ENCODE assay signal across 8 mouse cellular contexts in genomic region chr2:30264671-30265519, GRCm38 (mm10). TPM values are rescaled to one million over a fixed set of nuclear protein-coding genes. Genes with fewer than 3 reads are reported as not detected.
DNase-seq lines count a peak whose midpoint lies in the region; ATAC-seq and TF ChIP-seq lines count a peak whose summit lies in the region.

No protein-coding gene starts in this region.

- peaks cover 48% of the 10 kb centered on the region for H3K36me3 ChIP-seq in lung, embryonic 14.5 days (ENCODE audit: insufficient read depth)
- H3K36me3 ChIP-seq in forebrain, embryonic 16.5 days (ENCODE audit: control insufficient read depth, insufficient read depth), result peaks cover 10% of the 10 kb centered on the region
- peaks cover 36% of the 10 kb centered on the region for H3K36me3 ChIP-seq in stomach, embryonic 14.5 days (ENCODE audit: control insufficient read depth, insufficient read depth, low read length)

- H3K27ac ChIP-seq in lung, embryonic 14.5 days (ENCODE audit: low read depth), result peak overlapping the region; percentile 87; the same call in 1 of the 2 replicates
- peak overlapping the region; percentile 22 for H3K27ac ChIP-seq in forebrain, embryonic 16.5 days (ENCODE audit: low read length)
- peak overlapping the region; percentile 94 for H3K27ac ChIP-seq in stomach, embryonic 14.5 days (ENCODE audit: low read length)

- WGBS in lung, embryonic 14.5 days, result 54% methylated on average over 7 of the region's 7 CpGs
- 50% methylated on average over 7 of the region's 7 CpGs for WGBS in forebrain, embryonic 16.5 days
- WGBS in stomach, embryonic 14.5 days, result 59% methylated on average over 7 of the region's 7 CpGs

- H3K27me3 ChIP-seq in lung, embryonic 14.5 days (ENCODE audit: insufficient read depth, low read length), result no peaks in the 10 kb centered on the region
- H3K27me3 ChIP-seq in forebrain, embryonic 16.5 days (replicated peaks; ENCODE audit: control insufficient read depth, insufficient read depth, low read length), result no peaks in the 10 kb centered on the region
- H3K27me3 ChIP-seq in stomach, embryonic 14.5 days (ENCODE audit: control insufficient read depth, insufficient read depth, low read length), result no peaks in the 10 kb centered on the region

- no peak for ATAC-seq in lung, embryonic 14.5 days (ENCODE audit: insufficient read depth)
- ATAC-seq in forebrain, embryonic 16.5 days, result no peak
- 0 out of 2 replicates have a peak, but pooled peaks have one; percentile 8 for ATAC-seq in stomach, embryonic 14.5 days (ENCODE audit: insufficient number of reproducible peaks, insufficient read depth, low FRiP score, low read depth)

- H3K4me1 ChIP-seq in lung, embryonic 14.5 days (ENCODE audit: insufficient read depth), result peaks cover 20% of the 10 kb centered on the region
- H3K4me1 ChIP-seq in forebrain, embryonic 16.5 days (replicated peaks; ENCODE audit: control insufficient read depth, insufficient read depth, low read length), result peaks cover 35% of the 10 kb centered on the region
- H3K4me1 ChIP-seq in stomach, embryonic 14.5 days (ENCODE audit: control insufficient read depth, insufficient read depth, low read length), result peaks cover 34% of the 10 kb centered on the region

- no peak overlapping the region for H3K4me2 ChIP-seq in lung, embryonic 14.5 days
- H3K4me2 ChIP-seq in forebrain, embryonic 16.5 days (ENCODE audit: low read length), result no peak overlapping the region
- no peak overlapping the region for H3K4me2 ChIP-seq in stomach, embryonic 14.5 days (replicated peaks; ENCODE audit: low read depth, low read length)

- no peak overlapping the region for H3K4me3 ChIP-seq in lung, embryonic 14.5 days (ENCODE audit: low read depth, low read length)
- H3K4me3 ChIP-seq in forebrain, embryonic 16.5 days (replicated peaks; ENCODE audit: low read length), result no peak overlapping the region
- H3K4me3 ChIP-seq in stomach, embryonic 14.5 days (ENCODE audit: low read depth, low read length), result no peak overlapping the region

- peak; percentile 34 for DNase-seq in lung, embryonic 14.5 days
- DNase-seq in lung, adult 18-20 months, result no peak
- peak; percentile 57 to 72 for DNase-seq in kidney, postnatal 25 days
- DNase-seq in adrenal gland, postnatal 4 days (ENCODE audit: low spot score in 2 of 2), result no peak
- no peak for DNase-seq in thymus, postnatal 4 days
- DNase-seq in natural killer cell, adult 2 months (ENCODE audit: low spot score in 2 of 2), result no peak

- peak overlapping the region; percentile 2; the same call in 1 of the 2 replicates for H3K9ac ChIP-seq in lung, embryonic 14.5 days
- no peak overlapping the region for H3K9ac ChIP-seq in forebrain, embryonic 16.5 days (replicated peaks; ENCODE audit: low read depth, low read length)
- H3K9ac ChIP-seq in stomach, embryonic 14.5 days (replicated peaks; ENCODE audit: low read depth, low read length), result no peak overlapping the region

- TF ChIP-seq CTCF in lung, embryonic 14.5 days (IDR thresholded peaks at IDR 0.05; ENCODE audit: low read depth), result no peak

- H3K9me3 ChIP-seq in lung, embryonic 14.5 days (ENCODE audit: low read depth, low read length), result no peaks in the 10 kb centered on the region
- no peaks in the 10 kb centered on the region for H3K9me3 ChIP-seq in forebrain, embryonic 16.5 days (ENCODE audit: control insufficient read depth, low read length)
- no peaks in the 10 kb centered on the region for H3K9me3 ChIP-seq in stomach, embryonic 14.5 days (ENCODE audit: control insufficient read depth, low read depth, low read length)

RNA-seq across cellular contexts. Expression of gene Phyhd1, which starts 1.1 kb away (rescaled TPM):
- 7.1 and 7.3 TPM in 2 replicates for polyA plus RNA-seq in lung, embryonic 14.5 days (2014; fragmentation: Nextera tagmentation; extraction: Ambion mirVana)
- 9.4 and 9.5 TPM in 2 replicates for polyA plus RNA-seq in forebrain, embryonic 16.5 days (2015; fragmentation: Nextera tagmentation; extraction: Ambion mirVana)
- polyA plus RNA-seq in stomach, embryonic 14.5 days (2014; fragmentation: Nextera tagmentation; extraction: Ambion mirVana), result 16.2 and 17.6 TPM in 2 replicates
- total RNA-seq in adrenal gland, postnatal 4 days (2021), result 10 to 100 TPM; 15.4 to 16.6 TPM

RNA-seq across cellular contexts. Expression of gene Gm28038, which starts 15.9 kb away (rescaled TPM):
- polyA plus RNA-seq in lung, embryonic 14.5 days (2014; fragmentation: Nextera tagmentation; extraction: Ambion mirVana), result not detected in 2 replicates
- not detected in 2 replicates for polyA plus RNA-seq in forebrain, embryonic 16.5 days (2015; fragmentation: Nextera tagmentation; extraction: Ambion mirVana)
- not detected in 2 replicates for polyA plus RNA-seq in stomach, embryonic 14.5 days (2014; fragmentation: Nextera tagmentation; extraction: Ambion mirVana)
- total RNA-seq in adrenal gland, postnatal 4 days (2021), result not detected

RNA-seq across cellular contexts. Expression of gene Dolk, which starts 21.2 kb away (rescaled TPM):
- polyA plus RNA-seq in lung, embryonic 14.5 days (2014; fragmentation: Nextera tagmentation; extraction: Ambion mirVana), result 30.6 and 31.7 TPM in 2 replicates
- polyA plus RNA-seq in forebrain, embryonic 16.5 days (2015; fragmentation: Nextera tagmentation; extraction: Ambion mirVana), result 30.2 and 35.9 TPM in 2 replicates
- 30.6 and 32.0 TPM in 2 replicates for polyA plus RNA-seq in stomach, embryonic 14.5 days (2014; fragmentation: Nextera tagmentation; extraction: Ambion mirVana)
- total RNA-seq in adrenal gland, postnatal 4 days (2021), result 10 to 100 TPM; 36.0 to 36.5 TPM

RNA-seq across cellular contexts. Expression of gene Nup188, which starts 21.3 kb away (rescaled TPM):
- 49.4 and 56.0 TPM in 2 replicates for polyA plus RNA-seq in lung, embryonic 14.5 days (2014; fragmentation: Nextera tagmentation; extraction: Ambion mirVana)
- polyA plus RNA-seq in forebrain, embryonic 16.5 days (2015; fragmentation: Nextera tagmentation; extraction: Ambion mirVana), result 25.3 and 26.2 TPM in 2 replicates
- polyA plus RNA-seq in stomach, embryonic 14.5 days (2014; fragmentation: Nextera tagmentation; extraction: Ambion mirVana), result 43.1 and 45.4 TPM in 2 replicates
- 10 to 100 TPM; 46.9 TPM for total RNA-seq in adrenal gland, postnatal 4 days (2021)

RNA-seq across cellular contexts. Expression of gene Gm28035, which starts 24.5 kb away (rescaled TPM):
- polyA plus RNA-seq in lung, embryonic 14.5 days (2014; fragmentation: Nextera tagmentation; extraction: Ambion mirVana), result 0.20 and 0.23 TPM in 2 replicates
- 0.46 and 0.58 TPM in 2 replicates for polyA plus RNA-seq in forebrain, embryonic 16.5 days (2015; fragmentation: Nextera tagmentation; extraction: Ambion mirVana)
- 0.13 and 0.25 TPM in 2 replicates for polyA plus RNA-seq in stomach, embryonic 14.5 days (2014; fragmentation: Nextera tagmentation; extraction: Ambion mirVana)
- total RNA-seq in adrenal gland, postnatal 4 days (2021), result 1 to 10 TPM; 1.3 TPM

Comparison
In these comparisons a context has a peak if more than half of its experiments do, and no peak if none do; other contexts are left out.
1. DNase-seq: peak in lung, embryonic 14.5 days (single experiment) and kidney, postnatal 25 days (2 of 2); none in lung, adult 18-20 months (0 of 2), adrenal gland, postnatal 4 days (0 of 2), thymus, postnatal 4 days (single experiment) and natural killer cell, adult 2 months (0 of 2).
2. H3K27ac ChIP-seq: peak in every context shown above with its lines; median percentile 94 in stomach, embryonic 14.5 days; 87 in lung, embryonic 14.5 days; 22 in forebrain, embryonic 16.5 days.